Mouse (Mus musculus) G1E (cell line): ENCODE results near the gene BC051142. TPM values are rescaled to one million over a fixed set of nuclear protein-coding genes. Genes with fewer than 3 reads are reported as not detected.

Experiments used
- ATAC-seq: 2 replicates; pipeline ENCODE4 v1.8.0; 2016; ENCODE audit warnings: mild to moderate bottlenecking; ENCODE audit not compliant: insufficient number of reproducible peaks, poor library complexity, low FRiP score, severe bottlenecking; ENCODE audit errors: extremely low read depth
- DNase-seq: peaks from one replicate; pipeline ENCODE4 v3.0.0; 2012; ENCODE audit warnings: low spot score
- H3K27me3 ChIP-seq: 2 replicates; pipeline ENCODE4 v1.6.1; 2012; ENCODE audit warnings: mild to moderate bottlenecking, low read length, inconsistent platforms; ENCODE audit not compliant: insufficient read depth
- H3K36me3 ChIP-seq: replicated peaks from 2 replicates; pipeline ENCODE3; 2012; ENCODE audit warnings: mild to moderate bottlenecking, inconsistent platforms
- H3K4me1 ChIP-seq: 2 replicates; pipeline ENCODE4 v1.6.1; 2012; ENCODE audit warnings: low read depth, low read length, inconsistent platforms, mixed read lengths; ENCODE audit not compliant: insufficient read depth
- H3K4me3 ChIP-seq: 2 replicates; pipeline ENCODE4 v1.5.1; 2012; ENCODE audit warnings: low read depth, mild to moderate bottlenecking, inconsistent platforms, low read length, moderate library complexity, mixed read lengths
- H3K9me3 ChIP-seq: replicated peaks from 2 replicates; pipeline ENCODE4 v1.6.1; 2012; ENCODE audit warnings: inconsistent platforms
- CTCF ChIP-seq: IDR thresholded peaks from 2 replicates; pipeline ENCODE4 v1.5.1; 2012; ENCODE audit warnings: low read depth, low read length, inconsistent platforms, mixed read lengths
- GATA1 ChIP-seq: IDR thresholded peaks from 2 replicates; pipeline ENCODE4 v1.6.1; 2012; ENCODE audit warnings: borderline replicate concordance, low read length, inconsistent platforms, mixed read lengths
- GATA2 ChIP-seq: IDR thresholded peaks from 2 replicates; pipeline ENCODE4 v1.6.1; 2012; ENCODE audit warnings: low read depth, low read length, inconsistent platforms, borderline replicate concordance
- POLR2AphosphoS5 ChIP-seq: IDR thresholded peaks from 2 replicates; pipeline ENCODE4 v1.6.1; 2012; ENCODE audit warnings: low read depth, low read length, inconsistent platforms; ENCODE audit not compliant: insufficient replicate concordance
- TAL1 ChIP-seq: conservative IDR thresholded peaks from 2 replicates; pipeline ENCODE4 v1.6.1; 2012; ENCODE audit warnings: low read depth, low read length, inconsistent platforms, mixed read lengths
- polyA plus RNA-seq: library from polyadenylated mRNA; stranded (reverse); fragments of >175 nt; gene quantifications from 2 replicates; pipeline ENCODE4 v1.2.3, GENCODE M21; 2012
- total RNA-seq, 2 experiments: library from RNA; stranded (forward) in 1 of 2; stranded (reverse) in 1 of 2; fragments of 200-1000 nt in 1 of 2; fragments of >200 nt in 1 of 2; fragmentation: Nextera tagmentation in 1 of 2; gene quantifications; 2 replicates each; pipeline ENCODE4 v1.2.3; 2014 to 2017

The BC051142 gene
- total and polyA plus RNA-seq, 3 experiments = 0.05 TPM; not detected in 2

- H3K36me3 ChIP-seq = no peaks in the 10 kb centered on the region
- no peak overlapping the region for H3K4me3 ChIP-seq
- H3K4me1 ChIP-seq = no peaks in the 10 kb centered on the region
- H3K27me3 ChIP-seq = 0 out of 2 replicates have a peak, but pooled peaks cover 4% of the 10 kb centered on the region
- no peak for TF ChIP-seq GATA1
- no peak for TF ChIP-seq GATA2
- TF ChIP-seq POLR2AphosphoS5 = no peak
- TF ChIP-seq CTCF = no peak
- no peak for TF ChIP-seq TAL1
- no peak for ATAC-seq
- H3K9me3 ChIP-seq = no peaks in the 10 kb centered on the region
- no peak for DNase-seq
Observed at GRCm38 (mm10) chr17:34370563-34370962, 28.1 kb upstream of the BC051142 start.

- no peak overlapping the region for H3K4me3 ChIP-seq
- H3K9me3 ChIP-seq = no peaks in the 10 kb centered on the region
- TF ChIP-seq POLR2AphosphoS5 (no peak), GATA2 (no peak), GATA1 (no peak), TAL1 (no peak), CTCF (no peak)
- H3K4me1 ChIP-seq = no peaks in the 10 kb centered on the region
- ATAC-seq = no peak
- H3K36me3 ChIP-seq = no peaks in the 10 kb centered on the region
- 0 out of 2 replicates have a peak, but pooled peaks cover 4% of the 10 kb centered on the region for H3K27me3 ChIP-seq
- DNase-seq = no peak
Observed at GRCm38 (mm10) chr17:34373055-34373709, 25.4 kb upstream of the BC051142 start.

GRCm38 (mm10) chr17:34376847-34377246 lies 21.8 kb upstream of the BC051142 start, which contains the start of gene Btnl1:
TSS of gene Btnl1 (plus strand) at chr17:34377132.
- no peaks in the 10 kb centered on the region for H3K4me1 ChIP-seq
- TF ChIP-seq GATA2 (no peak), CTCF (no peak), TAL1 (no peak), GATA1 (no peak), POLR2AphosphoS5 (no peak)
- DNase-seq (no peak), ATAC-seq (no peak)
- H3K27me3 ChIP-seq = peaks cover 3% of the 10 kb centered on the region; the same call in 1 of the 2 replicates
- H3K4me3 ChIP-seq = no peak within 1 kb of the TSS
- no peaks in the 10 kb centered on the region for H3K36me3 ChIP-seq
- H3K9me3 ChIP-seq = peaks cover 3% of the 10 kb centered on the region; the same call in 1 of the 2 replicates

- peaks cover 3% of the 10 kb centered on the region; the same call in 1 of the 2 replicates for H3K27me3 ChIP-seq
- DNase-seq = no peak
- H3K4me3 ChIP-seq = no peak overlapping the region
- no peak for ATAC-seq
- TF ChIP-seq TAL1 = no peak
- TF ChIP-seq GATA1 = no peak
- TF ChIP-seq CTCF = no peak
- no peaks in the 10 kb centered on the region for H3K36me3 ChIP-seq
- peaks cover 3% of the 10 kb centered on the region; the same call in 1 of the 2 replicates for H3K9me3 ChIP-seq
- H3K4me1 ChIP-seq = no peaks in the 10 kb centered on the region
Observed at GRCm38 (mm10) chr17:34377450-34378209, 21.0 kb upstream of the BC051142 start.

- peaks cover 3% of the 10 kb centered on the region; the same call in 1 of the 2 replicates for H3K9me3 ChIP-seq
- H3K36me3 ChIP-seq = no peaks in the 10 kb centered on the region
- H3K4me1 ChIP-seq = no peaks in the 10 kb centered on the region
- no peak for DNase-seq
- no peak for ATAC-seq
- TF ChIP-seq TAL1 (no peak), GATA1 (no peak), GATA2 (no peak), CTCF (no peak), POLR2AphosphoS5 (no peak)
- H3K4me3 ChIP-seq = no peak overlapping the region
- peaks cover 3% of the 10 kb centered on the region; the same call in 1 of the 2 replicates for H3K27me3 ChIP-seq
Observed at GRCm38 (mm10) chr17:34378716-34379115, 19.9 kb upstream of the BC051142 start.

GRCm38 (mm10) chr17:34379451-34379850 lies 19.2 kb upstream of the BC051142 start:
- Histone ChIP-seq H3K27me3 (peaks cover 3% of the 10 kb centered on the region; the same call in 1 of the 2 replicates), H3K4me1 (no peaks in the 10 kb centered on the region), H3K4me3 (no peak overlapping the region), H3K36me3 (no peaks in the 10 kb centered on the region), H3K9me3 (peaks cover 3% of the 10 kb centered on the region; the same call in 1 of the 2 replicates)
- TF ChIP-seq TAL1 (no peak), GATA2 (no peak)
- DNase-seq (no peak), ATAC-seq (no peak)
